Mouse (Mus musculus): ENCODE measurements around the gene Bicdl2.

- no peak for TF ChIP-seq MAFK (IDR thresholded peaks at IDR 0.05; ENCODE audit: borderline replicate concordance, low read depth, low read length)
- no peak for TF ChIP-seq CHD2 (IDR thresholded peaks at IDR 0.05; ENCODE audit: low read length)
- no peak for TF ChIP-seq POLR2A (IDR thresholded peaks at IDR 0.05; ENCODE audit: control insufficient read depth in 1 of 2, insufficient read depth in 1 of 2, low read depth in 1 of 2, low read length in 2 of 2, poor library complexity in 1 of 2)
- TF ChIP-seq USF2 (IDR thresholded peaks at IDR 0.05; ENCODE audit: borderline replicate concordance in 1 of 2, insufficient read depth in 1 of 2, low read depth in 1 of 2, low read length in 2 of 2) = no peak
- TF ChIP-seq GATA1 (IDR thresholded peaks at IDR 0.05; ENCODE audit: low read depth, low read length) = no peak
- no peak for TF ChIP-seq NELFE (IDR thresholded peaks at IDR 0.05; ENCODE audit: low read depth, low read length)
- TF ChIP-seq CTCF (IDR thresholded peaks at IDR 0.05 in 2 of 3, conservative IDR thresholded peaks at IDR 0.05 in 1 of 3; ENCODE audit: control insufficient read depth in 1 of 3, insufficient read depth in 1 of 3, low read depth in 2 of 3, low read length in 3 of 3, poor library complexity in 1 of 3, severe bottlenecking in 1 of 3) = no peak
- TF ChIP-seq MAX (IDR thresholded peaks at IDR 0.05; ENCODE audit: low read length) = no peak
- TF ChIP-seq MYC (IDR thresholded peaks at IDR 0.05; ENCODE audit: low read depth, low read length) = no peak
- no peak for TF ChIP-seq USF1 (IDR thresholded peaks at IDR 0.05; ENCODE audit: low read depth, low read length)
- no peak for TF ChIP-seq MEF2A (IDR thresholded peaks at IDR 0.05; ENCODE audit: extremely low read depth, insufficient replicate concordance, low read depth, low read length, poor library complexity, severe bottlenecking)
- TF ChIP-seq EP300 (IDR thresholded peaks at IDR 0.05; ENCODE audit: low read depth in 1 of 2, low read length in 2 of 2) = no peak
- TF ChIP-seq TBP (IDR thresholded peaks at IDR 0.05; ENCODE audit: low read depth, low read length) = no peak
- TF ChIP-seq POLR2AphosphoS5 (IDR thresholded peaks at IDR 0.05; ENCODE audit: borderline replicate concordance, low read depth, low read length) = no peak
These were observed 5.2 kb downstream of the Bicdl2 start for GRCm38 (mm10) chr17:23665511-23665910.
